13 mouse cellular contexts compared by ENCODE assay signal in genomic region chr1:150089040-150089692, GRCm38 (mm10). TPM values are rescaled to one million over a fixed set of nuclear protein-coding genes. Genes with fewer than 3 reads are reported as not detected.
DNase-seq lines count a peak whose midpoint lies in the region; ATAC-seq and TF ChIP-seq lines count a peak whose summit lies in the region.
"Had no signal": no experiment of that assay in that cellular context is flagged by ENCODE, and none has a peak within 500 bp of the region (broad histone marks: within the 10 kb centered on the region; RNA-seq: fewer than 3 reads in every experiment).

No protein-coding gene starts in this region.

- H3K9me3 ChIP-seq in hindbrain, postnatal 0 days (ENCODE audit: low read length): no peaks in the 10 kb centered on the region
- H3K9me3 ChIP-seq in hindbrain, embryonic 13.5 days: no peaks in the 10 kb centered on the region
- no peaks in the 10 kb centered on the region for H3K9me3 ChIP-seq in lung, embryonic 15.5 days
- no peaks in the 10 kb centered on the region for H3K9me3 ChIP-seq in intestine, embryonic 15.5 days
- no peaks in the 10 kb centered on the region for H3K9me3 ChIP-seq in stomach, embryonic 15.5 days
- H3K9me3 ChIP-seq: heart, embryonic 10.5 days had no signal

- 0 out of 2 replicates have a peak, but pooled peaks have one; percentile 32 for ATAC-seq in hindbrain, postnatal 0 days
- ATAC-seq in hindbrain, embryonic 13.5 days (ENCODE audit: low FRiP score): no peak
- ATAC-seq in lung, embryonic 15.5 days (ENCODE audit: borderline replicate concordance, extremely low read depth, low FRiP score, low TSS enrichment): peak; percentile 85
- peak; percentile 82 for ATAC-seq in intestine, embryonic 15.5 days
- ATAC-seq in stomach, embryonic 15.5 days (ENCODE audit: insufficient read depth, low FRiP score, low read depth): peak; percentile 41; the same call in 1 of the 2 replicates
- ATAC-seq: CD4-positive, CD25-positive, alpha-beta regulatory T cell, adult 4 months; liver, postnatal 0 days; midbrain, embryonic 16.5 days had no signal

- H3K4me2 ChIP-seq in hindbrain, postnatal 0 days (ENCODE audit: low read depth, low read length): no peak overlapping the region
- H3K4me2 ChIP-seq in hindbrain, embryonic 13.5 days: no peak overlapping the region
- no peak overlapping the region for H3K4me2 ChIP-seq in lung, embryonic 15.5 days
- H3K4me2 ChIP-seq in intestine, embryonic 15.5 days (replicated peaks): no peak overlapping the region
- no peak overlapping the region for H3K4me2 ChIP-seq in stomach, embryonic 15.5 days

- H3K9ac ChIP-seq in hindbrain, postnatal 0 days (replicated peaks; ENCODE audit: low read length): no peak overlapping the region
- no peak overlapping the region for H3K9ac ChIP-seq in hindbrain, embryonic 13.5 days
- H3K9ac ChIP-seq in lung, embryonic 15.5 days: no peak overlapping the region
- no peak overlapping the region for H3K9ac ChIP-seq in intestine, embryonic 15.5 days
- H3K9ac ChIP-seq in stomach, embryonic 15.5 days: no peak overlapping the region
- H3K9ac ChIP-seq: liver, postnatal 0 days had no signal

- H3K27me3 ChIP-seq in hindbrain, postnatal 0 days (ENCODE audit: insufficient read depth, low read length): no peaks in the 10 kb centered on the region
- H3K27me3 ChIP-seq in hindbrain, embryonic 13.5 days: no peaks in the 10 kb centered on the region
- H3K27me3 ChIP-seq in lung, embryonic 15.5 days: no peaks in the 10 kb centered on the region
- no peaks in the 10 kb centered on the region for H3K27me3 ChIP-seq in intestine, embryonic 15.5 days (replicated peaks)
- no peaks in the 10 kb centered on the region for H3K27me3 ChIP-seq in stomach, embryonic 15.5 days (replicated peaks)

- no peak for TF ChIP-seq CTCF in hindbrain, postnatal 0 days (IDR thresholded peaks at IDR 0.05; ENCODE audit: low read depth)
- TF ChIP-seq CTCF in lung, adult 2 months (IDR thresholded peaks at IDR 0.05; ENCODE audit: insufficient read depth, low read length): no peak

- H3K4me3 ChIP-seq in hindbrain, postnatal 0 days (ENCODE audit: low read length): no peak overlapping the region
- H3K4me3 ChIP-seq in hindbrain, embryonic 13.5 days: no peak overlapping the region
- no peak overlapping the region for H3K4me3 ChIP-seq in lung, embryonic 15.5 days
- no peak overlapping the region for H3K4me3 ChIP-seq in lung, adult 2 months (replicated peaks; ENCODE audit: extremely low read depth, low read depth, low read length)
- no peak overlapping the region for H3K4me3 ChIP-seq in intestine, embryonic 15.5 days (replicated peaks)
- no peak overlapping the region for H3K4me3 ChIP-seq in stomach, embryonic 15.5 days (replicated peaks)
- H3K4me3 ChIP-seq: heart, embryonic 10.5 days had no signal

- H3K36me3 ChIP-seq in hindbrain, postnatal 0 days (ENCODE audit: insufficient read depth, low read length): no peaks in the 10 kb centered on the region
- no peaks in the 10 kb centered on the region for H3K36me3 ChIP-seq in hindbrain, embryonic 13.5 days
- no peaks in the 10 kb centered on the region for H3K36me3 ChIP-seq in lung, embryonic 15.5 days
- H3K36me3 ChIP-seq in intestine, embryonic 15.5 days: no peaks in the 10 kb centered on the region
- no peaks in the 10 kb centered on the region for H3K36me3 ChIP-seq in stomach, embryonic 15.5 days
- H3K36me3 ChIP-seq: heart, embryonic 10.5 days had no signal

- no peak for TF ChIP-seq POLR2A in lung, adult 2 months (IDR thresholded peaks at IDR 0.05; ENCODE audit: borderline replicate concordance, extremely low read depth, low read depth, low read length)

- H3K4me1 ChIP-seq in hindbrain, postnatal 0 days (ENCODE audit: insufficient read depth, low read length): no peaks in the 10 kb centered on the region
- H3K4me1 ChIP-seq in hindbrain, embryonic 13.5 days (replicated peaks): no peaks in the 10 kb centered on the region
- no peaks in the 10 kb centered on the region for H3K4me1 ChIP-seq in lung, embryonic 15.5 days
- no peaks in the 10 kb centered on the region for H3K4me1 ChIP-seq in lung, adult 2 months (ENCODE audit: control insufficient read depth, insufficient read depth, low read length)
- H3K4me1 ChIP-seq in intestine, embryonic 15.5 days (replicated peaks): peaks cover 2% of the 10 kb centered on the region; the same call in 1 of the 2 replicates
- H3K4me1 ChIP-seq in stomach, embryonic 15.5 days: no peaks in the 10 kb centered on the region
- H3K4me1 ChIP-seq: heart, embryonic 10.5 days had no signal

- no peak for DNase-seq in hindbrain, postnatal 0 days (ENCODE audit: low spot score)
- DNase-seq in lung, adult 2 months: no peak
- DNase-seq in adrenal gland, adult 8-10 months: no peak
- DNase-seq: gastrocnemius, postnatal 10 days; liver, postnatal 0 days had no signal

- 67% methylated on average over 6 of the region's 6 CpGs for WGBS in hindbrain, postnatal 0 days
- 79% methylated on average over 6 of the region's 6 CpGs for WGBS in hindbrain, embryonic 13.5 days
- 44% methylated on average over 6 of the region's 6 CpGs for WGBS in lung, embryonic 15.5 days
- 54% methylated on average over 6 of the region's 6 CpGs for WGBS in lung, adult 2 months
- WGBS in intestine, embryonic 15.5 days: 38% methylated on average over 6 of the region's 6 CpGs
- WGBS in stomach, embryonic 15.5 days: 52% methylated on average over 6 of the region's 6 CpGs

- H3K27ac ChIP-seq in hindbrain, postnatal 0 days: no peak overlapping the region
- H3K27ac ChIP-seq in hindbrain, embryonic 13.5 days: no peak overlapping the region
- no peak overlapping the region for H3K27ac ChIP-seq in lung, embryonic 15.5 days
- no peak overlapping the region for H3K27ac ChIP-seq in intestine, embryonic 15.5 days
- peak overlapping the region; percentile 7; the same call in 1 of the 2 replicates for H3K27ac ChIP-seq in stomach, embryonic 15.5 days
- H3K27ac ChIP-seq: heart, embryonic 10.5 days had no signal

RNA-seq across cellular contexts. Expression of gene Ptgs2, which starts 10.7 kb away (rescaled TPM):
- total RNA-seq in hindbrain, postnatal 0 days (2014; rRNA removed): 0.37 and 0.43 TPM in 2 replicates
- polyA plus RNA-seq in hindbrain, postnatal 0 days (2015; fragmentation: Nextera tagmentation; extraction: Ambion mirVana): 0.08 and 0.21 TPM in 2 replicates
- 0.05 TPM in 1 of 2 replicates, not detected in the other for polyA plus RNA-seq in hindbrain, embryonic 13.5 days (2015; fragmentation: Nextera tagmentation; extraction: Ambion mirVana)
- polyA plus RNA-seq in lung, embryonic 15.5 days (2015; fragmentation: Nextera tagmentation; extraction: Ambion mirVana): 0.09 and 0.15 TPM in 2 replicates
- 2.7 and 3.4 TPM in 2 replicates for polyA plus RNA-seq in lung, adult 2 months (2012; rRNA removed)
- polyA plus RNA-seq in intestine, embryonic 15.5 days (2015; fragmentation: Nextera tagmentation; extraction: Ambion mirVana): 0.92 and 1.2 TPM in 2 replicates
- polyA plus RNA-seq in stomach, embryonic 15.5 days (2015; fragmentation: Nextera tagmentation; extraction: Ambion mirVana): 0.32 and 0.45 TPM in 2 replicates
- 1 to 10 TPM in 1 of 4 experiments, under 1 TPM in 3; 0.41 to 1.5 (median 0.69) TPM for total RNA-seq in adrenal gland, adult 8-10 months (2022)
- polyA plus RNA-seq: CD4-positive, CD25-positive, alpha-beta regulatory T cell, adult 4 months; limb, embryonic 11.5 days; liver, postnatal 0 days had no signal
